Mouse (Mus musculus) spleen, adult 2 months (tissue): Measurements from ENCODE around the gene E130308A19Rik. TPM values are rescaled to one million over a fixed set of nuclear protein-coding genes. Genes with fewer than 3 reads are reported as not detected.
A peak's percentile ranks its signal among the peaks of the same experiment; 100 is the strongest.

ENCODE experiments used
- DNase-seq, 2 experiments: peaks; one replicate each; pipeline versions ENCODE4 v3.0.0 to v3.0.0-alpha.2; 2012 to 2021; ENCODE audit warnings: low spot score in 2 of 2, low read depth in 1 of 2
- H3K27ac ChIP-seq: fragments of 200-500 bp; 2 replicates; pipeline ENCODE4 v1.5.1; 2012; ENCODE audit warnings: low read length, inconsistent platforms; ENCODE audit not compliant: insufficient read depth
- H3K27me3 ChIP-seq: fragments of 200-500 bp; 2 replicates; pipeline ENCODE4 v1.6.1; 2012; ENCODE audit warnings: mild to moderate bottlenecking, moderate library complexity, low read length, inconsistent platforms; ENCODE audit not compliant: control insufficient read depth, insufficient read depth
- H3K36me3 ChIP-seq: fragments of 200-500 bp; 2 replicates; pipeline ENCODE4 v1.6.1; 2012; ENCODE audit warnings: mild to moderate bottlenecking, low read length, inconsistent platforms; ENCODE audit not compliant: control insufficient read depth, insufficient read depth
- H3K4me1 ChIP-seq: fragments of 200-500 bp; 2 replicates; pipeline ENCODE4 v1.6.1; 2011; ENCODE audit warnings: inconsistent platforms; ENCODE audit not compliant: control insufficient read depth, insufficient read depth, insufficient read length
- H3K4me3 ChIP-seq: fragments of 200-500 bp; 2 replicates; pipeline ENCODE4 v1.5.1; 2011; ENCODE audit warnings: mild to moderate bottlenecking, inconsistent platforms; ENCODE audit not compliant: insufficient read depth, insufficient read length; ENCODE audit errors: extremely low read depth
- CTCF ChIP-seq: fragments of 200-500 bp; IDR thresholded peaks from 2 replicates; pipeline ENCODE4 v1.5.1; 2011; ENCODE audit warnings: mild to moderate bottlenecking, inconsistent platforms; ENCODE audit not compliant: insufficient read depth, insufficient read length, insufficient replicate concordance; ENCODE audit errors: extremely low read depth
- POLR2A ChIP-seq: fragments of 200-500 bp; IDR thresholded peaks from 2 replicates; pipeline ENCODE4 v1.6.1; 2011; ENCODE audit warnings: low read depth, low read length, inconsistent platforms
- WGBS: fragments of 180-500 bp; shearing (Covaris S2); methylation state at CpG from one replicate; pipeline ENCODE4 v1.1.7; 2018; 5-methylcytosine and 5-hydroxymethylcytosine counted together
- polyA plus RNA-seq: library from polyadenylated mRNA; depleted of rRNA; stranded (reverse); fragments of >200 nt; gene quantifications from 2 replicates; pipeline ENCODE4 v1.2.3, GENCODE M21; 2012

Gene E130308A19Rik
- polyA plus RNA-seq, 1 experiment: 5.4 TPM

DNA sequence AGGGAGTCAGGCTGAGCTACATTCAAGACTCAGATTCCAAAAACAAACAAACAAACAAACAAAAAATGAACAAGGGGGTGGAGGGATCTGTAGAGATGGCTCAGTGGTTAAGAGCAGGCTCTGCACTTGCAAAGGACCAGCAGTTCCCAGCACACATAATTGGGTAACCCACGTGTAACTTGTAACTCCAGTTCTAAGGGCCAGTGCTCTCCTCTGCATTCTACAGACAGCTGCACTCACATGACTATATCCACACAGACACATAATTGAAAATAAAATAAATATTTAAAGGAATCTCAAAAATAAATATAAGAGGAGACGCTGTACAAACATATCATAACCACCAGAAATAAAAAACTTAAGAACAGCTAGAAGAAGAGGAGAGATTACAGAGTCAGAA lies 113.9 kb downstream of the E130308A19Rik start:
- no peak for DNase-seq
- WGBS: 96% methylated on average over 2 of the region's 2 CpGs
- H3K27me3 ChIP-seq: no peaks in the 10 kb centered on the region
- TF ChIP-seq CTCF (no peak), POLR2A (no peak)
- H3K4me1 ChIP-seq: peaks cover 2% of the 10 kb centered on the region; the same call in 1 of the 2 replicates
- H3K4me3 ChIP-seq: no peak overlapping the region
- no peak overlapping the region for H3K27ac ChIP-seq
- H3K36me3 ChIP-seq: no peaks in the 10 kb centered on the region

GRCm38 (mm10) chr4:59753491-59754140 lies 127.6 kb downstream of the E130308A19Rik start:
- no peak overlapping the region for H3K27ac ChIP-seq
- H3K27me3 ChIP-seq: no peaks in the 10 kb centered on the region
- H3K4me1 ChIP-seq: no peaks in the 10 kb centered on the region
- no peak overlapping the region for H3K4me3 ChIP-seq
- no peak for DNase-seq
- TF ChIP-seq POLR2A (no peak), CTCF (no peak)
- 69% methylated on average over 13 of the region's 13 CpGs for WGBS
- no peaks in the 10 kb centered on the region for H3K36me3 ChIP-seq

DNA sequence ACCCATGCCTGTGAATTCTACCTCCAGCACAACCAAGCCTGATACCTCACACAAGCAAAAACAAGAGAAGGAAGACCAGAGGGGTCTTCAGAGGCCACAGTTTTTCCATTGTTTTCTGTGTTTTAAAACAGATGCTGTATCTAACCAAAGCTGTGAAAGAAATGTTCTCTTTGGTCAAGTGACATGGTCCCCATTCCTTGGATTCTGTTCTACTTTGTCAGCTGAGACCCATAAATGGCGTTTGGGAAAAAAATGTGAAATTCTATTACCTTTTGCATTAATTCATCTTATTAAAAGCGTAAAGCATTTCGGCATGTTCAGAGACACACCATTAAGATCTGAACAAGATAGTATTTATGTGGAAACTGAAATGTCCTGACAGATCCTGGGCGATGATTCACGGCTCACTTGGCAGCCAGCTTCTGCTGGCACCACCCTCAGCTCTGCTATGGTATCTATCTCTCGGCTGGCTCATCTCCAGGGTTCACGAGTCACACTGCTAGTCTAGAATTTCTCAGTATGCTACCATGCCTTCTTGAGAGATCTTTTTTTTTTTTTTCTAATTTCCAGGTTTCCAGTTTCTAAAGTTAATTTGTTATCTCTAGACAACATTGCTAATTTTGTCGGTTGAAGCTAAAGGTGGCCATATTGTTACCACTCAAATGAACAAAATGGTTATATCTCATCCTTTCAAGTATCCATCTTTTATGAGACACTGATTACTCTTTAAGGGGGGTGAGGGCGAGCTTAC lies 130.5 kb downstream of the E130308A19Rik start:
- no peak for DNase-seq
- 82% methylated on average over 9 of the region's 9 CpGs for WGBS
- no peaks in the 10 kb centered on the region for H3K4me1 ChIP-seq
- no peaks in the 10 kb centered on the region for H3K36me3 ChIP-seq
- TF ChIP-seq POLR2A (no peak), CTCF (no peak)
- no peaks in the 10 kb centered on the region for H3K27me3 ChIP-seq
- H3K4me3 ChIP-seq: no peak overlapping the region
- H3K27ac ChIP-seq: no peak overlapping the region

- DNase-seq: no peak
- no peak overlapping the region for H3K4me3 ChIP-seq
- H3K27ac ChIP-seq: no peak overlapping the region
- H3K36me3 ChIP-seq: no peaks in the 10 kb centered on the region
- 94% methylated on average over 12 of the region's 12 CpGs for WGBS
- TF ChIP-seq POLR2A (no peak), CTCF (no peak)
- H3K4me1 ChIP-seq: no peaks in the 10 kb centered on the region
- H3K27me3 ChIP-seq: no peaks in the 10 kb centered on the region
Observed at GRCm38 (mm10) chr4:59757452-59758435, 131.7 kb downstream of the E130308A19Rik start.

GRCm38 (mm10) chr4:59760016-59760415 lies 134.0 kb downstream of the E130308A19Rik start:
- H3K36me3 ChIP-seq: no peaks in the 10 kb centered on the region
- no peak for TF ChIP-seq CTCF
- TF ChIP-seq POLR2A: no peak
- 85% methylated on average over 4 of the region's 4 CpGs for WGBS
- H3K27me3 ChIP-seq: no peaks in the 10 kb centered on the region
- no peaks in the 10 kb centered on the region for H3K4me1 ChIP-seq
- no peak overlapping the region for H3K4me3 ChIP-seq
- H3K27ac ChIP-seq: no peak overlapping the region
- no peak for DNase-seq

GRCm38 (mm10) chr4:59760636-59761364 lies 134.8 kb downstream of the E130308A19Rik start:
- Histone ChIP-seq H3K4me3 (no peak overlapping the region), H3K36me3 (no peaks in the 10 kb centered on the region), H3K4me1 (no peaks in the 10 kb centered on the region), H3K27ac (no peak overlapping the region), H3K27me3 (no peaks in the 10 kb centered on the region)
- DNase-seq: no peak
- WGBS: 68% methylated on average over 10 of the region's 10 CpGs
- peak; percentile 21; the same call in 1 of the 2 replicates for TF ChIP-seq CTCF
- no peak for TF ChIP-seq POLR2A
